Mouse (Mus musculus) neural tube, embryonic 11.5 days (tissue): ENCODE results near the gene Olfr9. TPM values are rescaled to one million over a fixed set of nuclear protein-coding genes. Genes with fewer than 3 reads are reported as not detected.
A peak's percentile ranks its signal among the peaks of the same experiment; 100 is the strongest.

ENCODE experiments used
- ATAC-seq: fragments of 200-750 bp; cut with Nextera tagmentation; 2 replicates; pipeline ENCODE4 v1.8.0; 2017; ENCODE audit warnings: moderate number of reproducible peaks, mild to moderate bottlenecking, moderate TSS enrichment, moderate library complexity; ENCODE audit not compliant: insufficient read depth, low FRiP score, low TSS enrichment
- DNase-seq: peaks from one replicate; pipeline ENCODE4 v3.0.0-alpha.2; 2015; ENCODE audit warnings: low spot score
- H3K27ac ChIP-seq: fragments of 300-500 bp; sonication (generic); 2 replicates; pipeline ENCODE4 v1.5.1; 2014; ENCODE audit warnings: low read depth, mild to moderate bottlenecking, low read length
- H3K27me3 ChIP-seq: fragments of 300-500 bp; sonication (generic); 2 replicates; pipeline ENCODE4 v1.6.1; 2014; ENCODE audit warnings: mild to moderate bottlenecking, low read length, mixed read lengths; ENCODE audit not compliant: control insufficient read depth, insufficient read depth
- H3K36me3 ChIP-seq: fragments of 300-500 bp; sonication (generic); 2 replicates; pipeline ENCODE4 v1.6.1; 2014; ENCODE audit warnings: mild to moderate bottlenecking, low read length, moderate library complexity, mixed read lengths; ENCODE audit not compliant: control insufficient read depth, insufficient read depth
- H3K4me1 ChIP-seq: fragments of 300-500 bp; sonication (generic); 2 replicates; pipeline ENCODE4 v1.6.1; 2014; ENCODE audit warnings: low read length, mixed read lengths; ENCODE audit not compliant: control insufficient read depth, insufficient read depth
- H3K4me2 ChIP-seq: fragments of 300-500 bp; sonication (generic); 2 replicates; pipeline ENCODE4 v1.6.1; 2014; ENCODE audit warnings: low read depth, mild to moderate bottlenecking, moderate library complexity
- H3K4me3 ChIP-seq: fragments of 300-500 bp; sonication (generic); 2 replicates; pipeline ENCODE4 v1.5.1; 2014; ENCODE audit warnings: low read depth, low read length
- H3K9ac ChIP-seq: fragments of 300-500 bp; sonication (generic); 2 replicates; pipeline ENCODE4 v1.6.1; 2014; ENCODE audit warnings: mild to moderate bottlenecking, low read length
- H3K9me3 ChIP-seq: fragments of 300-500 bp; sonication (generic); 2 replicates; pipeline ENCODE4 v1.6.1; 2016; ENCODE audit warnings: low read length; ENCODE audit not compliant: control insufficient read depth
- WGBS: fragments of 180-500 bp; shearing (Covaris S2); extraction: QIAGEN DNeasy Blood & Tissue Kit; methylation state at CpG from one replicate; pipeline ENCODE4 v1.1.7; 2014; 5-methylcytosine and 5-hydroxymethylcytosine counted together
- polyA plus RNA-seq: library from polyadenylated mRNA; unstranded; fragments of >200 nt; fragmentation: Nextera tagmentation; extraction: Ambion mirVana; gene quantifications from 2 replicates; pipeline ENCODE4 v1.2.1, GENCODE M21; 2014

Olfr9 gene
- polyA plus RNA-seq, 1 experiment from 2014 or later: not detected

DNA sequence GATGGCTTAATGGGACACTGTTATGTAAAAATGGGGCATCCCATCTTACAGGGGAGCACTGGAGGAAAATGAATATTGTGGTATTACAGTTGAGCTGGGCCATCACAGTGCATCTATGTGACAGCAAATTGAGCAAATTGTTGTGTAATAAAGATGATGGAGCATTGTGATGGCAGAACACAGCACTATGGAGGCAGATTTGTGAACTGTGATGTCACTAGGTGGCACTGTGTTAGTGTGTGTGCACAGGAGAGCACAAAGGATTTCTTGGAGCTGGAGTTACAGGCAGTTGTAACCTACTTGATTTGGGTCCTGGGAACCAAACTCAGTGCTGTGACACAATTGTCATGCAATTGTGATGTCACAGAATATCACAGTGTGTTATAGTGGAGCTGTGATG, 34.1 kb downstream of the Olfr9 start:
- Histone ChIP-seq H3K36me3 (no peaks in the 10 kb centered on the region), H3K27ac (no peak overlapping the region), H3K4me3 (no peak overlapping the region), H3K4me2 (no peak overlapping the region), H3K27me3 (no peaks in the 10 kb centered on the region), H3K4me1 (no peaks in the 10 kb centered on the region), H3K9me3 (no peaks in the 10 kb centered on the region), H3K9ac (no peak overlapping the region)
- ATAC-seq: no peak
- DNase-seq: no peak

DNA sequence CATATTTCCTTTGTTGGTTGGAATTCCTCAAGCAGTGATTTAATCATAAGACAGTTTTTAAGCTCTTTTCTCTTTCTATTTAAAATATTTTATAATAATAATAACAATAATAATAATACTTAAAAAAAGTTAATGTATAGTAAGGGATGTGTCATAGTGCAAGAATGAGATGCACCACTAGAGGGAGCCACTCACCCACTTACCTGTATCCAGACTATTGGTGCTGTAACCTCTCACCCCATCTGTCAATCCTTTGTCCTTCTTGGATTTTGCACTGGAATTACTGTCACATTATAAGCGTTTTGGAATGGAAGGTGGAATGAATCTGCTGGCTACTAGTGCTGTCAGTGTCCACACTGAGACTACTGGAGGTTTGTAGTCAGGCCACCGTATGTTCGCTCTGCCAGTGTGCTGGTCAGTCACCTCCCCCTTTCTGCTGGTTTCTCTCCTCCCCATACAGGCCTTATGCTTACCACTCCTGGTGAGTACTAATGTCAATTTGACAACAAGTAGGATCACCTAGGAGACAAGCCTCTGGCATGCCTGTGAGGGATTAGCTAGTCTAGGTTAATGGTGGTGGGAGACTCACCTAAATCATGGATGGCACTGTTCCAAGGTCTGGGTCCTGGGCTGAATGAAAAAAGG, 36.9 kb downstream of the Olfr9 start:
- ATAC-seq (peak; percentile 67), DNase-seq (peak; percentile 40)
- Histone ChIP-seq H3K9ac (no peak overlapping the region), H3K27me3 (no peaks in the 10 kb centered on the region), H3K4me1 (no peaks in the 10 kb centered on the region), H3K9me3 (no peaks in the 10 kb centered on the region), H3K4me3 (no peak overlapping the region), H3K4me2 (no peak overlapping the region), H3K27ac (no peak overlapping the region), H3K36me3 (no peaks in the 10 kb centered on the region)
- 67% methylated on average over 3 of the region's 3 CpGs for whole genome bisulfite sequencing

DNA sequence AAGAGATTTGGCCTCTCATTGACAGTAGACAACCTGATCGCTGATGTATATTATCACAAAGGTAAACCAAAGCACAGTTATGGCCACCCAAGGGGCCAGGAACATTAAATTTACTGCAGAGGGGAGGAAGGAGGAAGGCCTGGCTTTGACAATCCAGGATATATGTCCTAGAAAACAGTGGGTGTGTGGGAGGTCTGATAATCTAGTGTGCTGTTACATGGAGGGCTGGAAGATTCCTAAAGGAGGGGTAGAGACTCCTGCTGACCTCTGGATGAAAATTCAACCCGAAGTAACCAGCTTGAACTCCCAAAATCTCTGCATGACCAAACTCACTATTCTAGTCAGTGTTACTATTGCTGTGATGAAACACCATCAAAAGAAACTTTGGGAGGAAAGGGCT, 39.1 kb downstream of the Olfr9 start:
- H3K4me2 ChIP-seq: no peak overlapping the region
- DNase-seq (no peak), ATAC-seq (no peak)
- no peaks in the 10 kb centered on the region for H3K9me3 ChIP-seq
- no peaks in the 10 kb centered on the region for H3K36me3 ChIP-seq
- H3K9ac ChIP-seq: no peak overlapping the region
- no peak overlapping the region for H3K4me3 ChIP-seq
- no peaks in the 10 kb centered on the region for H3K4me1 ChIP-seq
- no peak overlapping the region for H3K27ac ChIP-seq
- H3K27me3 ChIP-seq: no peaks in the 10 kb centered on the region
- WGBS: 81% methylated on average over 2 of the region's 2 CpGs

DNA sequence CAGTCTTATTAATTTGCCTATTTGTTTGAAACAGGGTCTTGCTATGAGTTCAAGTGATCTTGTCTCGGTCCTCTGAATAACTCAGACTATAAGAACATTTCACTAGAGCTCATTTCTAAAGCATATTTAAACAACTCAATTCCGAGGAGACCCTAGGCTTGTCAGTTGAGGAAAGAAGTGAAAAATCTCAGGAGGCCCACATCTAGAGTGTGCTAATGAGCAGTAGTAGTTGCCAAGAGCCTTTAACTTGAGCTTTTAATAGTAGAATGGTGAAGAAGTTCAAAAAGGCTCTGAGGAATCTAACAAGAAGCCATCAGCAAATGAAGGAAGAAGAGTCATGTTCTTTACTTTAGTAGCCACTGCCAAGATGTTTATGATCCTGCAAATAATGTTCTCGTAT, 50.6 kb downstream of the Olfr9 start, which contains the start of gene Olfr764-ps1:
Gene Olfr764-ps1, minus strand, starts transcription at position 101 of the 400 bp plus-strand sequence.
- Histone ChIP-seq H3K9ac (no peak within 1 kb of the TSS), H3K36me3 (no peaks in the 10 kb centered on the region), H3K4me3 (no peak within 1 kb of the TSS), H3K27me3 (no peaks in the 10 kb centered on the region), H3K4me2 (no peak within 1 kb of the TSS), H3K27ac (no peak within 1 kb of the TSS), H3K4me1 (no peaks in the 10 kb centered on the region), H3K9me3 (no peaks in the 10 kb centered on the region)
- ATAC-seq: no peak
- no peak for DNase-seq
- WGBS: 84% methylated on average over 3 of the region's 3 CpGs

Other genes starting within 250 kb of the Olfr9 start
- 5.8 and 6.2 TPM in 2 replicates for gene Dgka, start 244.6 kb upstream of the Olfr9 start, polyA plus RNA-seq
- gene Pym1, start 241.5 kb upstream of the Olfr9 start, polyA plus RNA-seq: 47.8 and 50.2 TPM in 2 replicates
- 0.32 and 0.41 TPM in 2 replicates for gene Mmp19, start 198.5 kb upstream of the Olfr9 start, polyA plus RNA-seq
- 39.3 and 42.8 TPM in 2 replicates for gene Dnajc14, start 185.4 kb upstream of the Olfr9 start, polyA plus RNA-seq
- 16.7 and 16.9 TPM in 2 replicates for gene Tmem198b, start 185.1 kb upstream of the Olfr9 start, polyA plus RNA-seq
- 233 and 234 TPM in 2 replicates for gene Sarnp, start 172.1 kb upstream of the Olfr9 start, polyA plus RNA-seq
- gene Ormdl2, start 167.8 kb upstream of the Olfr9 start, polyA plus RNA-seq: 59.2 and 64.6 TPM in 2 replicates
- 16.4 and 17.7 TPM in 2 replicates for gene Gdf11, start 97.7 kb upstream of the Olfr9 start, polyA plus RNA-seq
- gene Cd63, start 88.4 kb upstream of the Olfr9 start, polyA plus RNA-seq: 192 and 208 TPM in 2 replicates
- 10.7 and 11.2 TPM in 2 replicates for gene Rdh5, start 66.5 kb upstream of the Olfr9 start, polyA plus RNA-seq
- 215 and 227 TPM in 2 replicates for gene Bloc1s1, start 65.4 kb upstream of the Olfr9 start, polyA plus RNA-seq
- 4.2 and 4.5 TPM in 2 replicates for gene Itga7, start 55.6 kb upstream of the Olfr9 start, polyA plus RNA-seq
- gene Mettl7b, start 28.4 kb upstream of the Olfr9 start, polyA plus RNA-seq: not detected in 2 replicates
- gene Olfr763, start 21.4 kb downstream of the Olfr9 start, polyA plus RNA-seq: not detected in 2 replicates
- gene Olfr764-ps1, start 50.5 kb downstream of the Olfr9 start, polyA plus RNA-seq: not detected in 2 replicates
- not detected in 2 replicates for gene Olfr765, start 60.6 kb downstream of the Olfr9 start, polyA plus RNA-seq
- not detected in 2 replicates for gene Olfr766-ps1, start 79.5 kb downstream of the Olfr9 start, polyA plus RNA-seq
- gene Olfr767, start 93.5 kb downstream of the Olfr9 start, polyA plus RNA-seq: not detected in 2 replicates
- gene Olfr768, start 109.9 kb downstream of the Olfr9 start, polyA plus RNA-seq: not detected in 2 replicates
- gene Olfr769, start 128.4 kb downstream of the Olfr9 start, polyA plus RNA-seq: not detected in 2 replicates
- gene Olfr770, start 149.6 kb downstream of the Olfr9 start, polyA plus RNA-seq: not detected in 2 replicates
- gene Olfr771, start 175.3 kb downstream of the Olfr9 start, polyA plus RNA-seq: not detected in 2 replicates
- gene Olfr772, start 188.5 kb downstream of the Olfr9 start, polyA plus RNA-seq: not detected in 2 replicates
- not detected in 2 replicates for gene Olfr773, start 198.0 kb downstream of the Olfr9 start, polyA plus RNA-seq
- gene Olfr774, start 246.8 kb downstream of the Olfr9 start, polyA plus RNA-seq: not detected in 2 replicates